Mouse (Mus musculus) liver, adult 2 months (tissue): Measurements from ENCODE around the gene Hspb6.

Experiments used
- CTCF ChIP-seq: fragments of 200-500 bp; IDR thresholded peaks from 2 replicates; pipeline ENCODE4 v1.5.1; 2011; ENCODE audit warnings: low read depth, low read length, control low read depth
- POLR2A ChIP-seq: fragments of 200-500 bp; IDR thresholded peaks from 2 replicates; pipeline ENCODE4 v1.6.1; 2011; ENCODE audit warnings: low read length, control low read depth; ENCODE audit not compliant: insufficient read depth; ENCODE audit errors: extremely low read depth

DNA sequence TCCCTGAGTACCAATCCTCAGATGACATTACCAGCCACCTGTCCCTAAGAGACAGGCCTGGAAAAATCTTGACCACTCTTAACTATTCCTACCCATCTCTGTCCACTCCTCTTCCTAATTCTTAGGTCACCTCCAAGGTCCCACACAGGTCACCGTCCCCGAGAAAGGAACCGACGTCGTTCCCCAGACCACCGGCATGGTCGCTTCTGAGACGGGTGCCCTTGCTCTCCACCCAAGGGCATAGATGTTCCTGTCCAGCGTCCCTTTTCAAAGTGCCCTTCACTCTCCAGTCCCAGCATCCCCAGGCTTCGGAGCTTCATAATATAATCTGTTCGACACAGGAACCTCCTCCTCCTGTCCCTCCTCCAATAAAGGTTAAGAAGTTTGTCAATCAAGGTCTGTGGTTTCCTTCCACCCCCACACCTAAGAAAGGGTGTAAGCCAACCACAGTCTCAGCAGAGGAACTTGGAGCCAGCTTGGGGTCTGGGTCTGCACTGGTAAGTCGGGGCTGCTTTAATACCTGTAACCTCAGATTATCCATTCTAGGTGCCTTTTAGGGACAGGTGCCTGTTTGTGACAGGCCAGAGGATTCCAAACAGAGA, 13.1 kb downstream of the Hspb6 start, which contains the start of gene Igflr1:
- TF ChIP-seq POLR2A (no peak), CTCF (no peak)
